Mouse (Mus musculus) urinary bladder, postnatal 4 days (tissue): ENCODE measurements around the gene Dgkk.
"Not testable (repeated sequence)": the region's sequence is repeated elsewhere in the genome, so short reads cannot be mapped to it uniquely, and the experiment has no call there.

Experiments
- DNase-seq, 2 experiments: peaks; one replicate each; pipeline ENCODE4 v3.0.0; 2021 to 2022; ENCODE audit warnings: low spot score in 2 of 2

Gene Dgkk

GRCm38 (mm10) chrX:6779006-6779405, at the start of gene Dgkk:
Gene Dgkk (plus strand): TSS chrX:6779306.
- not testable (repeated sequence) for DNase-seq

DNA sequence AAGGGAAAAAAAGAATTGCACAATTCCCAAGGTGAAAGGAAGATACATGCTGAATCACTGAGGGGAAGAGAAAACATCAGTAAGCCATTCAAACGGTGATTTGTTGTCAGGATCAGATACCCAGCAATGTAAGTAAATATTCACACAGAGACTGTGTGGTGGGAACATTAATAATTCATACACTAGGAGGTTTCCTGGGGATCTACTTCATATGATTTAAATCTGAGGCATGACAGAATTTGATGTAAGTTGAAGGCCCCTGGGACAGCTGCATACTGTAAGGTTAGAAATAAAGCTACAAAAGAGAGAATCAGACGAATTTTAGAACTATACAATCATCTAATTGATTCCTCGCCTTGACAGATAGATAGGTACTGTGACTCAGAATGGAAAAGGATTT, 45.1 kb upstream of the Dgkk start:
- DNase-seq = no peak

DNA sequence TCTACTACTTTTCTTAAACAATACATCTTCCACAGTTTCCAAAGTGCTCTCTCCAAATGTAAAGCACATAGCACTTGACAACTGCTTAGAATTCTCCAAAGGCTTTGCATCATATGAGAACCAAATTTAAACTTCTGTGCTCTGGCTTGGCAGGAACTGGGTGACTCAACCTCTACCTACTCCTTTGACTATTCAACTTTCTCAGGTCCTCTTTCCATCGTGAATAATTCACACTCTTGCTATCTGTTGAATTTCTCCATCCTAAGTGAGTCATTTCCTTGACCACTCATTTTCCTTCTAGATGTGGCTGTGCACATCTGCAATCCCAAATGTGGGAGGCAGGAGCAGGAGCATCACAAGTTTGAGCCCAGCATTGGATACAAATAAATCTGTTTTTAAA, 28.4 kb upstream of the Dgkk start:
- DNase-seq = no peak

GRCm38 (mm10) chrX:6751549-6752047, 27.5 kb upstream of the Dgkk start:
- DNase-seq = no peak

- DNase-seq = no peak
These were observed 1.4 kb upstream of the Dgkk start for GRCm38 (mm10) chrX:6777489-6778249.

DNA sequence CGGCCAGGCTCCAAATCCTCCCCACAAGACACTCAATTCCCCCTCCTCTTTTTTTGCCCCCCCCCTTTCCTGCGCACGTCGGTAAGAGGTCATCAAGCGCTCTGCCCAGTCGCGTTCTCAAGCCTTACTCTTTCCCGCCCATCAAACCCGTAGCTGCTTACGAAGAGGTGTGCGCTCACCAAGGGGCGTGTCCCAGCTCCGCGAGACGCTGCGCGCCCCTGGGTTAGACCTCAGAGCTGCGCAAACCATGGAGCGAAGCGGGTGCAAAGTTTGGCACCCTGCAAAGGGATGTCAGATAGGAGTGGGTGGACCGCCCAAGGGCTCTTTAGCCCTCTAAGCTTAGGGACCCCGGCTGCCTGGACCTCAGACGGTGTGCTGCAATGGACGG, 862 bp upstream of the Dgkk start:
- DNase-seq = peak in 1 of 2 experiments; percentile 16

DNA sequence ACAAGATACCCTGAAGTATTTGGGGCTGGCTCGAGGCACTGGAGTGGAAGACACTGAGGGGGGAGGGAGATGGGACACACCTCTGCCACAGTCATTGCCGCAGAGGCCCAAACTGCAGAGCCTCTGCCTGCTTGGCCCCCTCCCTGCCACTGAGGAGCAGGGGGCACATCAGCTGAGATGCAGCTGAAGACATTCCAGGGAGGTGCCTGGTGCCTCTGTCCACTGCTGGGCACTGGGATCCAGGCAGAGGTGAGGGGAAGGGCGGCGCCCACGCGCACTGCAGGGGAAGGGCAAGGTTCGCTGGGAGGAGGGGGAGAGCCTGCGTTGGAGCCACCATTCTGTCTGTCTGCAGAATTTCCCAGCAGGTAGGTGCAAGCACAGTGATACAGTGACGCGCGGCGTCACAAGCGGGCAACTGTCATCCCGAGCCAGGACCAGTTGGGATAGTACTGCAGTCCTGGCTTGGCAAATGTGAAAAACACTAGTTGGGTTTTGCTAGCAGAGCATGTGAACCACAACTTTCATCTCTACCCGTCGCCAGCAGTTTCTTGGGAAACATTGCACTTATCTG, 948 bp downstream of the Dgkk start:
- no peak for DNase-seq

- DNase-seq = no peak
These were observed 53.4 kb downstream of the Dgkk start for GRCm38 (mm10) chrX:6832553-6832952.

DNA sequence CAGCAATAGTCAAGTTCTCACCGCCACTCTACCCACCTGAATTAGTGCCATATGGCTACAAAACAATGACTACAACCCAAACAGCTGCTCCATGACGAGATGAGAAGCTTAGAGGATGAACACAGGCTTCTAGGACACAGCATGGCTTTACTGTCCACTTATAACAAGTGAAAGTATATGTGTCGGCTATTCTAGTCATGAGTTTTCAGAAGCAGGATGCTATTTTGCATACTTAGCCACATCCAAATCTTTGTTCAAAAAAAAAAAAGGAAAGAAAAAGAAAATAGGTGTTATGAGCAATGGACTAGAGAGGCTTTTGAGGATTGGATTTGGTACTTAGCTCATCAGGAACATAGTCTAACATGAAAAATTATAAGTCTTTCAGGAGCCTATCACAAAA, 74.4 kb downstream of the Dgkk start:
- DNase-seq = no peak

GRCm38 (mm10) chrX:6854136-6854535, 75.0 kb downstream of the Dgkk start:
- DNase-seq = no peak

DNA sequence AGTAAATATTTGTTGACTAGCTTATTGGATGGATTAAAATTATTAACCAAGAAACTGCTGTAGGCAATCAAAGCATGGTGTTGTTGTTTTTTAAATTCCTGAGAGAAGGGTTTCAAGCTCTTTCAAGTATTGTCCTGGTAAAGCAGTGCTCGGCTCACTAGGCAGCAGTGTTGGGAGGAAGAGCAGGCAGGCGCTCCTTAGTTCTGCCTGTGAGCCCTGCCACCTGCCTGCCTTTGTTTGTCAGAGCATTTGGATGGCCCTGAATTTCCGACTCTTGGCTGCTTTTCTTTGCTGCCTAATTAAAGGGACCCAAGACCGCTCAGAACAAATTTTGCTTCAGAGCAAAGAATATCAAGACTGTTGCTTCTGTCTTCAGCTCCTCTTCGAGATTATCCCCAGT, 114.8 kb downstream of the Dgkk start:
- no peak for DNase-seq

GRCm38 (mm10) chrX:6911047-6911446, 131.9 kb downstream of the Dgkk start:
- DNase-seq = no peak

- DNase-seq = no peak
These were observed 143.1 kb downstream of the Dgkk start for GRCm38 (mm10) chrX:6922165-6922564.

DNA sequence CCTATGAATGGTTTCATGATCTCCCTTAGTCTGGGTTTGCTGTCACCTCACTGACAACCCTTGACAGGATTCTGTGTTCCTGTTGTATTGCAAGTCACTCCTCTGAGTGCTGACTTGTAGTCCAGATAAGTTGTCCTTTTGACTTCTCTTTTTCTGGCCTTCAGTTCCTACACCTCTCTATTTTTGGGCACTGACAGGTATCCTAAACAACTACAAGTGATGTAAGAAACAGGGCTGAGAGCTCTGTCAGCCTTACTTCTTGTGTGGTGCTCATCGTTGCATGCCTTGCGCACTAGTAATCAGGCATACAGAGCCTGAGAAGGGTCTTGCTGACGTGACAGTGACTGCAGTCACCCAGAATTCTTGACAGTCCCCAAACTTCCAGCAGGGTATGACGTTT, 147.1 kb downstream of the Dgkk start:
- DNase-seq = no peak

DNA sequence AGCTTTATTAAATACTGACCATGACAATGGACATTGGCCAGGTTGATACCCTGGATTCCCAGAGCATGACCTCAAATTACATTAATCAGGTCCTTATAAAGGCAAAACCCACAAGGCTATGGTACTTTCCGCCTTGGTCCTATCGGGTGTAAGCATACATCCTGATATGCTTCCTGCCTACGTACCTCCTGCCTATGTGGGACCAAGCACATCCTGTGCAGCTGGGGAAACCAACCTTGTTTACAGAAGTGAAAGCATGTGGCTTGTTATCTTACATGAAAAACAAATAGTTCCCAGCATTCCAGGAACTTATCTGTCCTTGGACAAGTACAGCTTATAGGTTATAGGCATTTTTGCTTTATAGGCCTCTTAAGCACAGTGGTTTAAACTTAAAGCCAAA, 189.5 kb downstream of the Dgkk start:
- no peak for DNase-seq

GRCm38 (mm10) chrX:6971956-6972355, 192.8 kb downstream of the Dgkk start:
- no peak for DNase-seq

- not testable (repeated sequence) for DNase-seq
These were observed 204.8 kb downstream of the Dgkk start for GRCm38 (mm10) chrX:6983916-6984315.
